Mouse (Mus musculus): ENCODE results near the gene Tmed9. TPM values are rescaled to one million over a fixed set of nuclear protein-coding genes. Genes with fewer than 3 reads are reported as not detected.
"Not testable (repeated sequence)": the region's sequence is repeated elsewhere in the genome, so short reads cannot be mapped to it uniquely, and the experiment has no call there.

Tmed9 gene
- polyA plus RNA-seq, 1 experiment from 2014 or later, result 102 TPM

GRCm38 (mm10) chr13:55600657-55601056 lies 27.1 kb downstream of the Tmed9 start:
- Histone ChIP-seq H3K36me3 (peaks cover 51% of the 10 kb centered on the region), H3K27ac (peak overlapping the region; percentile 88), H3K4me3 (peak overlapping the region; percentile 93), H3K4me1 (replicated peaks) (peaks cover 19% of the 10 kb centered on the region), H3K27me3 (ENCODE audit: insufficient read depth, poor library complexity, severe bottlenecking) (no peaks in the 10 kb centered on the region), H3K9me3 (no peaks in the 10 kb centered on the region)
- DNase-seq (ENCODE audit: low spot score), result no peak
- WGBS, result 29% methylated on average over 9 of the region's 9 CpGs

GRCm38 (mm10) chr13:55601611-55602010 lies 28.1 kb downstream of the Tmed9 start:
- DNase-seq (ENCODE audit: low spot score), result peak; percentile 83
- Histone ChIP-seq H3K4me3 (no peak overlapping the region), H3K27ac (no peak overlapping the region), H3K4me1 (replicated peaks) (peaks cover 19% of the 10 kb centered on the region), H3K9me3 (no peaks in the 10 kb centered on the region), H3K27me3 (ENCODE audit: insufficient read depth, poor library complexity, severe bottlenecking) (no peaks in the 10 kb centered on the region), H3K36me3 (peaks cover 51% of the 10 kb centered on the region)
- 10% methylated on average over 3 of the region's 3 CpGs for WGBS

- DNase-seq (ENCODE audit: low spot score), result no peak
- Histone ChIP-seq H3K4me1 (replicated peaks) (peaks cover 15% of the 10 kb centered on the region), H3K27me3 (ENCODE audit: insufficient read depth, poor library complexity, severe bottlenecking) (no peaks in the 10 kb centered on the region), H3K4me3 (no peak overlapping the region), H3K9me3 (no peaks in the 10 kb centered on the region), H3K36me3 (peaks cover 61% of the 10 kb centered on the region), H3K27ac (no peak overlapping the region)
- WGBS, result 87% methylated on average over 3 of the region's 3 CpGs
Measured at GRCm38 (mm10) chr13:55604606-55605005, 31.1 kb downstream of the Tmed9 start.

- Histone ChIP-seq H3K27me3 (ENCODE audit: insufficient read depth, poor library complexity, severe bottlenecking) (no peaks in the 10 kb centered on the region), H3K9me3 (no peaks in the 10 kb centered on the region), H3K4me1 (replicated peaks) (no peaks in the 10 kb centered on the region), H3K36me3 (peaks cover 78% of the 10 kb centered on the region), H3K4me3 (no peak overlapping the region), H3K27ac (no peak overlapping the region)
- 81% methylated on average over 10 of the region's 10 CpGs for WGBS
- no peak for DNase-seq (ENCODE audit: low spot score)
Measured at GRCm38 (mm10) chr13:55606899-55607623, 33.5 kb downstream of the Tmed9 start.

GRCm38 (mm10) chr13:55607624-55608006 lies 34.1 kb downstream of the Tmed9 start:
- peaks cover 79% of the 10 kb centered on the region for H3K36me3 ChIP-seq
- DNase-seq (ENCODE audit: low spot score), result no peak
- H3K27me3 ChIP-seq (ENCODE audit: insufficient read depth, poor library complexity, severe bottlenecking), result no peaks in the 10 kb centered on the region
- WGBS, result 84% methylated on average over 2 of the region's 2 CpGs
- no peak overlapping the region for H3K27ac ChIP-seq
- H3K9me3 ChIP-seq, result no peaks in the 10 kb centered on the region
- H3K4me3 ChIP-seq, result no peak overlapping the region
- no peaks in the 10 kb centered on the region for H3K4me1 ChIP-seq (replicated peaks)

- no peak overlapping the region for H3K4me3 ChIP-seq
- DNase-seq (ENCODE audit: low spot score), result no peak
- no peak overlapping the region for H3K27ac ChIP-seq
- H3K36me3 ChIP-seq, result peaks cover 49% of the 10 kb centered on the region
- no peaks in the 10 kb centered on the region for H3K27me3 ChIP-seq (ENCODE audit: insufficient read depth, poor library complexity, severe bottlenecking)
- H3K9me3 ChIP-seq, result no peaks in the 10 kb centered on the region
- 86% methylated on average over 7 of the region's 7 CpGs for WGBS
- H3K4me1 ChIP-seq (replicated peaks), result no peaks in the 10 kb centered on the region
Measured at GRCm38 (mm10) chr13:55611996-55612395, 38.5 kb downstream of the Tmed9 start.

GRCm38 (mm10) chr13:55613471-55613870 lies 39.9 kb downstream of the Tmed9 start:
- Histone ChIP-seq H3K36me3 (peaks cover 34% of the 10 kb centered on the region), H3K4me3 (no peak overlapping the region)
- WGBS, result 49% methylated on average over 5 of the region's 5 CpGs

GRCm38 (mm10) chr13:55619328-55619727 lies 45.8 kb downstream of the Tmed9 start:
- Histone ChIP-seq H3K9me3 (no peaks in the 10 kb centered on the region), H3K27me3 (ENCODE audit: insufficient read depth, poor library complexity, severe bottlenecking) (no peaks in the 10 kb centered on the region), H3K27ac (no peak overlapping the region), H3K4me3 (no peak overlapping the region), H3K36me3 (peaks cover under 1% of the 10 kb centered on the region; the same call in 1 of the 2 replicates), H3K4me1 (replicated peaks) (peaks cover 17% of the 10 kb centered on the region)
- no peak for DNase-seq (ENCODE audit: low spot score)
- 94% methylated on average over 4 of the region's 4 CpGs for WGBS

More at GRCm38 (mm10) chr13:55613471-55613870, 39.9 kb downstream of the Tmed9 start:
- H3K4me1 ChIP-seq (replicated peaks), result no peaks in the 10 kb centered on the region
- H3K27ac ChIP-seq, result no peak overlapping the region
- no peaks in the 10 kb centered on the region for H3K9me3 ChIP-seq
- no peaks in the 10 kb centered on the region for H3K27me3 ChIP-seq (ENCODE audit: insufficient read depth, poor library complexity, severe bottlenecking)
- no peak for DNase-seq (ENCODE audit: low spot score)

GRCm38 (mm10) chr13:55620275-55620674 lies 46.7 kb downstream of the Tmed9 start:
- WGBS, result 84% methylated on average over 2 of the region's 2 CpGs

GRCm38 (mm10) chr13:55622156-55622648 lies 48.7 kb downstream of the Tmed9 start:
- Histone ChIP-seq H3K36me3 (peaks cover 25% of the 10 kb centered on the region), H3K4me3 (peak overlapping the region; percentile 72), H3K27ac (peak overlapping the region; percentile 97), H3K4me1 (replicated peaks) (peaks cover 23% of the 10 kb centered on the region)
- H3K9me3 ChIP-seq; H3K27me3 ChIP-seq (ENCODE audit: insufficient read depth, poor library complexity, severe bottlenecking); DNase-seq (ENCODE audit: low spot score): not testable (repeated sequence)
- 27% methylated on average over 20 of the region's 20 CpGs for WGBS

More at GRCm38 (mm10) chr13:55620275-55620674, 46.7 kb downstream of the Tmed9 start:
- DNase-seq (ENCODE audit: low spot score), result no peak
- Histone ChIP-seq H3K27me3 (ENCODE audit: insufficient read depth, poor library complexity, severe bottlenecking) (no peaks in the 10 kb centered on the region), H3K4me1 (replicated peaks) (peaks cover 23% of the 10 kb centered on the region), H3K27ac (no peak overlapping the region), H3K36me3 (peaks cover 8% of the 10 kb centered on the region), H3K4me3 (no peak overlapping the region), H3K9me3 (no peaks in the 10 kb centered on the region)

GRCm38 (mm10) chr13:55622649-55623541 lies 49.4 kb downstream of the Tmed9 start, which contains the start of gene Caml:
TSS of gene Caml (plus strand) at chr13:55623005.
- peaks cover 23% of the 10 kb centered on the region for H3K4me1 ChIP-seq (replicated peaks)

GRCm38 (mm10) chr13:55634639-55635127 lies 61.2 kb downstream of the Tmed9 start, which contains the start of gene Ddx46:
TSS of gene Ddx46 (plus strand) at chr13:55635027.
- no peaks in the 10 kb centered on the region for H3K9me3 ChIP-seq
- peaks cover 22% of the 10 kb centered on the region for H3K4me1 ChIP-seq (replicated peaks)
- no peaks in the 10 kb centered on the region for H3K27me3 ChIP-seq (ENCODE audit: insufficient read depth, poor library complexity, severe bottlenecking)
- WGBS, result 6% methylated on average over 30 of the region's 30 CpGs
- peak; percentile 92 for DNase-seq (ENCODE audit: low spot score)
- H3K27ac ChIP-seq, result peak within 1 kb of the TSS; percentile 93
- H3K36me3 ChIP-seq, result peaks cover 65% of the 10 kb centered on the region
- peak within 1 kb of the TSS; percentile 100 for H3K4me3 ChIP-seq

More at GRCm38 (mm10) chr13:55622649-55623541, 49.4 kb downstream of the Tmed9 start, which contains the start of gene Caml:
- Histone ChIP-seq H3K9me3 (no peaks in the 10 kb centered on the region), H3K27ac (peak within 1 kb of the TSS; percentile 97), H3K27me3 (ENCODE audit: insufficient read depth, poor library complexity, severe bottlenecking) (no peaks in the 10 kb centered on the region), H3K4me3 (peak within 1 kb of the TSS; percentile 72), H3K36me3 (peaks cover 31% of the 10 kb centered on the region)
- under 1% methylated on average over 59 of the region's 59 CpGs for WGBS
- DNase-seq (ENCODE audit: low spot score), result peak; percentile 90
